Mouse (Mus musculus): ENCODE measurements around the gene Aes. TPM values are rescaled to one million over a fixed set of nuclear protein-coding genes. Genes with fewer than 3 reads are reported as not detected.

Aes gene
- total RNA-seq (2021) = 100 to 1,000 TPM; 702 to 736 TPM
- long read RNA-seq, experiment 1, transcript Aes-201 (7 exons, 1,411 nt) = major isoform, 447 of 540 reads
- long read RNA-seq, experiment 1, partial matches to known transcripts = 10 of 540 reads
- long read RNA-seq, experiment 1, other reads (novel, unspliced or antisense) = 80 of 540 reads
- long read RNA-seq, experiment 2, transcript Aes-201 (7 exons, 1,411 nt) = major isoform, 621 of 740 reads
- long read RNA-seq, experiment 2, partial matches to known transcripts = 7 of 740 reads
- long read RNA-seq, experiment 2, other reads (novel, unspliced or antisense) = 108 of 740 reads

GRCm38 (mm10) chr10:81559163-81559626 lies at the start of gene Aes:
Gene Aes (plus strand): TSS chr10:81559488.
- H3K27ac ChIP-seq = peak within 1 kb of the TSS; percentile 99
- H3K4me3 ChIP-seq = peak within 1 kb of the TSS; percentile 82
- DNase-seq (ENCODE audit: low spot score in 2 of 2) = peak in 1 of 2 experiments; percentile 70
- TF ChIP-seq CTCF (conservative IDR thresholded peaks at IDR 0.05) = no peak

- Histone ChIP-seq H3K27ac (no peak overlapping the region), H3K4me3 (no peak overlapping the region)
- no peak for DNase-seq (ENCODE audit: low spot score in 2 of 2)
- no peak for TF ChIP-seq CTCF (conservative IDR thresholded peaks at IDR 0.05)
Measured at GRCm38 (mm10) chr10:81510246-81510810, 49.0 kb upstream of the Aes start.

GRCm38 (mm10) chr10:81513798-81514197 lies 45.5 kb upstream of the Aes start:
- TF ChIP-seq CTCF (conservative IDR thresholded peaks at IDR 0.05) = peak; percentile 44
- Histone ChIP-seq H3K4me3 (no peak overlapping the region), H3K27ac (no peak overlapping the region)
- no peak for DNase-seq (ENCODE audit: low spot score in 2 of 2)

- DNase-seq (ENCODE audit: low spot score in 2 of 2) = no peak
- no peak for TF ChIP-seq CTCF (conservative IDR thresholded peaks at IDR 0.05)
- Histone ChIP-seq H3K27ac (no peak overlapping the region), H3K4me3 (no peak overlapping the region)
Measured at GRCm38 (mm10) chr10:81517227-81517626, 42.1 kb upstream of the Aes start.

GRCm38 (mm10) chr10:81518546-81518945 lies 40.7 kb upstream of the Aes start:
- TF ChIP-seq CTCF (conservative IDR thresholded peaks at IDR 0.05) = peak; percentile 93
- no peak overlapping the region for H3K4me3 ChIP-seq
- DNase-seq (ENCODE audit: low spot score in 2 of 2) = peak; percentile 48 to 69
- no peak overlapping the region for H3K27ac ChIP-seq

GRCm38 (mm10) chr10:81519227-81519977 lies 39.9 kb upstream of the Aes start:
- no peak for DNase-seq (ENCODE audit: low spot score in 2 of 2)
- H3K4me3 ChIP-seq = no peak overlapping the region
- H3K27ac ChIP-seq = peak overlapping the region; percentile 53; the same call in 1 of the 2 replicates
- no peak for TF ChIP-seq CTCF (conservative IDR thresholded peaks at IDR 0.05)

- peak overlapping the region; percentile 53; the same call in 1 of the 2 replicates for H3K27ac ChIP-seq
- no peak overlapping the region for H3K4me3 ChIP-seq
- no peak for TF ChIP-seq CTCF (conservative IDR thresholded peaks at IDR 0.05)
- DNase-seq (ENCODE audit: low spot score in 2 of 2) = no peak
Measured at GRCm38 (mm10) chr10:81519978-81520365, 39.3 kb upstream of the Aes start.

- Histone ChIP-seq H3K4me3 (no peak overlapping the region; the same call in 1 of the 2 replicates), H3K27ac (peak overlapping the region; percentile 52; the same call in 1 of the 2 replicates)
- DNase-seq (ENCODE audit: low spot score in 2 of 2) = no peak
- no peak for TF ChIP-seq CTCF (conservative IDR thresholded peaks at IDR 0.05)
Measured at GRCm38 (mm10) chr10:81523142-81523541, 36.1 kb upstream of the Aes start.

- Histone ChIP-seq H3K4me3 (peak overlapping the region; percentile 8; the same call in 1 of the 2 replicates), H3K27ac (peak overlapping the region; percentile 52)
- no peak for TF ChIP-seq CTCF (conservative IDR thresholded peaks at IDR 0.05)
- no peak for DNase-seq (ENCODE audit: low spot score in 2 of 2)
Measured at GRCm38 (mm10) chr10:81523570-81523969, 35.7 kb upstream of the Aes start.

- no peak for DNase-seq (ENCODE audit: low spot score in 2 of 2)
- peak within 1 kb of the TSS; percentile 52 for H3K27ac ChIP-seq
- peak; percentile 19; the same call in 1 of the 2 replicates for TF ChIP-seq CTCF (conservative IDR thresholded peaks at IDR 0.05)
- H3K4me3 ChIP-seq = peak within 1 kb of the TSS; percentile 8; the same call in 1 of the 2 replicates
Measured at GRCm38 (mm10) chr10:81524051-81524605, 35.2 kb upstream of the Aes start, which contains the start of gene Gna15. Gene Gna15 (minus strand): TSS chr10:81524225.

GRCm38 (mm10) chr10:81525017-81525694 lies 34.1 kb upstream of the Aes start:
- no peak for DNase-seq (ENCODE audit: low spot score in 2 of 2)
- TF ChIP-seq CTCF (conservative IDR thresholded peaks at IDR 0.05) = no peak
- Histone ChIP-seq H3K27ac (peak overlapping the region; percentile 48), H3K4me3 (no peak overlapping the region)

GRCm38 (mm10) chr10:81526779-81527178 lies 32.5 kb upstream of the Aes start:
- DNase-seq (ENCODE audit: low spot score in 2 of 2) = peak; percentile 42 to 75
- no peak overlapping the region for H3K27ac ChIP-seq
- TF ChIP-seq CTCF (conservative IDR thresholded peaks at IDR 0.05) = peak; percentile 98
- no peak overlapping the region for H3K4me3 ChIP-seq

Measured in layer of hippocampus, adult 2 months (tissue).